Mouse (Mus musculus) Patski (cell line): ENCODE results near the gene Gm11232. TPM values are rescaled to one million over a fixed set of nuclear protein-coding genes. Genes with fewer than 3 reads are reported as not detected.

Experiments
- ATAC-seq: fragments of 100-300 bp; one replicate; pipeline ENCODE4 v1.8.0; 2021
- CTCF ChIA-PET: fragments of 350-600 bp; sonication (Branson Sonifier 250); formaldehyde crosslinking; loops from one replicate; lab custom pipeline; 2022; ENCODE audit warnings: inconsistent platforms; lab: Charles Lee
- POLR2A ChIA-PET: fragments of 350-600 bp; sonication (Branson Sonifier 250); formaldehyde crosslinking; loops from one replicate; lab custom pipeline; 2022; ENCODE audit warnings: antibody characterized with exemption, inconsistent platforms; lab: Charles Lee
- DNase-seq: peaks from one replicate; pipeline ENCODE4 v3.0.0-alpha.2; 2011; ENCODE audit warnings: low read depth, low spot score
- H3K27me3 ChIP-seq: fragments of 371-371 bp; one replicate; pipeline ENCODE4 v1.5.1; 2021
- CTCF ChIP-seq: fragments of 100-300 bp; IDR thresholded peaks from one replicate; pipeline ENCODE4 v1.5.1; 2021
- in situ Hi-C: fragments of 300-500 bp; cut with MboI; formaldehyde crosslinking; loops from 3 replicates; pipeline ENCODE4 v1.11.1; 2018; ENCODE audit warnings: low pct_unique_long_range_greater_than_20kb, mixed read lengths
- polyA plus RNA-seq: library from polyadenylated mRNA; unstranded; gene quantifications from one replicate; pipeline ENCODE4 v1.2.3, GENCODE M21; 2021

Gm11232 gene
- not detected for polyA plus RNA-seq

DNA sequence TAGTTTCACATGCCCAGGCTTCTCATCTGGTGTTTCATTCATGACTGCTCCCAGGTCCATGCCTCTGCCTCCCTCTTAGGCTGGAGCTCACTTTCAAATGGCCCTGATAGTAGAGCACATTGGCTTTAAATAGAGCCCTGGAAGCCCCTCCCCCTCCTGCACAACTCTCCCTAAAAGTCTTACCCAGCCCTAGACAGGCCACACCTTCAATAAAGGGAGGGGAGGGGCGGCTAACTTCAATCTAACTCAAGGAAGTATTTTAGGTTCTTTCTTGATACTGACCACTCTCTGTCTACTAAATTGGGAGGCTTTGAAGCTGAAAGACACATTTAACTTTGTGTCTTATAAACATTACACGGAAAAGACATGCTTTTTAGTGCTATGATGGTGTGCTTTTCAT, at the start of gene Gm11232:
Gene Gm11232, minus strand, starts transcription at position 101 of the 400 bp plus-strand sequence.
- in situ Hi-C loops, result no loop called here
- no peak for DNase-seq
- no peak for ATAC-seq
- ChIA-PET POLR2A (no interaction called here), CTCF (no interaction called here)
- H3K27me3 ChIP-seq, result no peaks in the 10 kb centered on the region
- no peak for TF ChIP-seq CTCF

DNA sequence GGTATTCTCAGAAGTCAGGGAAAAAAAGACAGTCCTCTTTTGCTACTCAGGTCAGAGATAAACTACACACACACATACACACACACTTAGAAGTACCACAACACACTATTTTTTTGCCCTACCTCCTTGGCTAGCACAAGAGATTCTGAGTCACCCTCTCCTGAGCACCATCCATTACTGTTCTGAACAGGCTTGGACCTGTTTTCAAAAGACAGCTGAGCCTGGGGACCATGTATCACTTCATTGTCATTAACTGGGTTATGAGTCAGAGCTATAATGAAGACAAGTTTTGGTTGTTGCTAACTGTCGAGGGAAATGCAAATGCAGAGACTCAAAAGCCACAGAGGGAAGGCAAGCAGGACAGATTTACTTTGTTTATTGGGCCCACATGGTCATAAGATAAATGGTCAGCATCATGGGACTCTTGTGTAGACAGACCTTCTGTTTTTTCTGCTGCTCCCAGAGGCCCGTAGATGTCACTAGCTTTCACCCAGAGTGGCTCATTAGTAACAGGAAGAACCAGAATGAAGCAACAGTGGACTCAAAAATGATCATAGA, 48.3 kb upstream of the Gm11232 start:
- no peaks in the 10 kb centered on the region for H3K27me3 ChIP-seq
- in situ Hi-C loops, result no loop called here
- POLR2A ChIA-PET, result no interaction called here
- TF ChIP-seq CTCF, result no peak
- no peak for DNase-seq
- no peak for ATAC-seq
- CTCF ChIA-PET, result no interaction called here

DNA sequence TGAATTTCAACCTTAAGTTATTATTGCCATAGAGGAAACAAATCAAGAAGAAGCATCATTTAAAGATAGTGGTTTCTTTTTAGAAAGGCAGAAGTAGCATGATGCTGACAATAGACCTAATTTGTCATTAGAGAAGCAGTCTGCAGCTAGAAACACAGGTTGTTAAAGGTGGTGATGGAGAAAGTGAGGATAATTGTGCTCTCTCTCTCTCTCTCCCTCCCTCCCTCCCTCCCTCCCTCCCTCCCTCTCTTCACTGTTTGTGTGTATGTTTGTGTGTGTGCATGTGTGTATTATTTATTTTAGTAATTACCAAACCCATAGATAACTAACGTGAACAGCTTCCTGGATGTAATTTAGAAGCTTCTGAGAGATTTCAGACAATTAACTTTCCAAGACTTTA, 7.8 kb upstream of the Gm11232 start:
- no peaks in the 10 kb centered on the region for H3K27me3 ChIP-seq
- ChIA-PET POLR2A (no interaction called here), CTCF (interaction anchor here (0.6 kb wide), 1 partner anchor 477 kb away, joined by 3 read pairs; no protein-coding TSS in a partner anchor)
- DNase-seq (no peak), ATAC-seq (no peak)
- no peak for TF ChIP-seq CTCF
- in situ Hi-C loops, result no loop called here

DNA sequence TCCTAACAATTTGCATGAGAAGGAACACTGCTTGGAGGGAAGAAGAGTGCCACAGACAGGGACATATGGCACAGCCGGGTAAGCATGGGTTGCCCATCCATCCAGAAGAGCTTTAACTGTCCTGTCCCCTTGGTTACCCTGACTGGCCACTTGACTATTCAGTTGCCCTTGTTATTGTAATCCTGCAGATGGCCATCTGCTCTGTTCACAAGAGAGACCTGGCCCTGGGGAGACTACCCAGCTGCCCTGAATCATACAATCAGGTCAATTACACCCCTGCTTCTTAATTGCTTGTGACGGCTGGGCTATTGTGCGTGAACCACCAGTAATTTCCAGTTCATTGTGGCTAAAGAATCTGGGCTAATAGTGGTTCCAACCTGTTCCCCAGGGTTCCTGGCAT, 7.3 kb upstream of the Gm11232 start:
- CTCF ChIA-PET, result interaction anchor here (0.6 kb wide), 1 partner anchor 478 kb away, joined by 3 read pairs; no protein-coding TSS in a partner anchor
- DNase-seq (no peak), ATAC-seq (no peak)
- TF ChIP-seq CTCF, result no peak
- POLR2A ChIA-PET, result no interaction called here
- in situ Hi-C loops, result no loop called here
- H3K27me3 ChIP-seq, result no peaks in the 10 kb centered on the region

DNA sequence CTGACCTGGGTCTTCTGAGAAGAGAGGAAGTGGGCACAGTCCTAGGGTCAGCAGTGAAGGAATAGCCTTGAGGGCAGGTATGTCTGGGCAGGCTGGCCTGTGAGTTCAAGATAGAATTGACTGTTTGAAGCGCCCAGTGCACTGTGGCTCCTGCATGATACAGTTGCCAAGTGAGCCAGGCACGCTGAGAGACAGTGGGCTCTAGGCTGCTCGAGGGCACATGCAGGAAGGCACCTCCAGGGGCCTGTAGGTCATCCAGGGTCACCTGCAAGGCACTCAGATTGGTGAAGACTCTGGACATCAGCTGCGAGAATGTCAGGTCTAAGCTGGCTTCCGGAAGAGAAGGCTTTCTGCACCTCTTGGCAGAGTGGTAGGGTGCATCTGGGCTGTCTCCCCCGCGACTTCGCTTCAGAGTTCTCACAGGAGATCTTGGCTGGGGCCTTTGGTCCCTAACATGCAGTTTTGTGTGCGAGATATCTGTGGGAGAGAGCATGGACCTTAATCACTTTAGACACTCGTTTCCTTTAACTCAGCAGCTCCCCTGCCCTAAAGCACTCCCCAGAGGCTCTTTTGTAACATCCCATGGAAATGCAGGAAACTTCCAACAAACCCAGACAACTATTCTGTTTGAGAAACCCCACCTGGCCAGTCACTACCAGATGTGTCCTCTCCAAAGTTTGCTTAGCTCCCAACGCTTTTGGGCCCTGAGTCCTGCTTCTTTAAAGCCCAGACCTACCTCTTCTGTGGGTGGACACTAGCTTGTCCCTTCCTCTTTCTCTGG, 1.1 kb downstream of the Gm11232 start:
- ATAC-seq (no peak), DNase-seq (no peak)
- no peaks in the 10 kb centered on the region for H3K27me3 ChIP-seq
- ChIA-PET CTCF (no interaction called here), POLR2A (no interaction called here)
- TF ChIP-seq CTCF, result no peak
- in situ Hi-C loops, result no loop called here

DNA sequence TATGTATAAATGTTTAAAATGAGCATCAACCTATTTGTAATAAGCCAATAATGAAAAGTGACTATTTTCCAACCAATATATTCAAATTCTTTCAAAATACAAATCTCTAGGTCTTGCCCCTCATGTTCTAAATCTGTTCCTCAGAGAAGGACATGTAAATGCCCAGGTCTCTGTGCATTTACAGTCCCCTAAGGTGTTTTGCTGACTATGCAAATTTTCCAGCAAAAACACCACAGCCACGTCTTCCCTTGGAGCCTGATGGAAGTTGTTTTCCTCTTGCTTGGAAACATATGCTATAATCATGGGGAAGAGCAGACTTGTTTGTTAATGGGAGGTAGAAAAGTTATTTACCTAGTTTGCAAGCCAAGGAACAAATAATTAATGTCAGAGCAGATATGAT, 12.0 kb downstream of the Gm11232 start:
- in situ Hi-C loops, result no loop called here
- DNase-seq (no peak), ATAC-seq (no peak)
- no peak for TF ChIP-seq CTCF
- ChIA-PET POLR2A (no interaction called here), CTCF (no interaction called here)
- no peaks in the 10 kb centered on the region for H3K27me3 ChIP-seq

DNA sequence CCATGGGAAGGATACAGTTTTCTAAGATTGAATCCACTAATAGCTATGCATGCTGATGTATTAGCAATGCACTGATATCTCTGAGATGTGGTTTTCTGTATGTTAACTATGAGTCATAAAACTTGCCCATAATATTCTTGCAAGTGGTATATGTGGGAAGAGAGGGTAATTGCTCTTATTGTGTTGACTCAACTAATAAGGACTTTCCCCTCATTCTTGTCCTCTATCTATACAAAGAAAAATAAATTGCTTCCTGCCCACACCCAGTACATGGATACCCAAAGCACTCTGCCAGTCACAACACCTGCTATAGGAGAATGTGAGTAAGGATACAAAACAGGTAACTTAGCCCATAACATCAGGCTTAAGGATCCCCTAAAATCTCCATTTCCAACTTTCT, 21.2 kb downstream of the Gm11232 start:
- no peak for ATAC-seq
- in situ Hi-C loops, result no loop called here

DNA sequence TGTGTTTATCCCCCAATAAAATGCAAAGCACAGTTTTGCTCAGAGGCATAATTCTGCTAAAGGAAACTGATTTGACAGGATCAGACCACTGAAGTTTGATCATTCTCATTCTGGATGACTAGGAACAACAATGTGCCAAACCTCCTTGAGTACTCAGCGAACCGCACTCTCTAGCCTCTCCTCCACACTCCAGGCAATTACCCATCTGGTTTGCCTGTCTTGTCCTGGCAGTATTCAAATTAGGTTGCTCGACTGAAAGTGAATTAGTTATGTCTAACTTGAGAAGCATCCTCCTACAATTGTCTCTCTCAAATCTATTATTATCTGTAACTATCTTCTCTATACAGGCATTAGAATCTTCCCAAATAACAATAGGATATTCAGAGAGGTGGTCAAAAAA, 22.5 kb downstream of the Gm11232 start:
- no peaks in the 10 kb centered on the region for H3K27me3 ChIP-seq
- ATAC-seq, result no peak
- POLR2A ChIA-PET, result no interaction called here
- no peak for DNase-seq
- CTCF ChIA-PET, result no interaction called here
- in situ Hi-C loops, result no loop called here
- TF ChIP-seq CTCF, result no peak

More for the DNA sequence above, 21.2 kb downstream of the Gm11232 start:
- no peak for TF ChIP-seq CTCF
- POLR2A ChIA-PET, result no interaction called here
- DNase-seq, result no peak
- no peaks in the 10 kb centered on the region for H3K27me3 ChIP-seq
- CTCF ChIA-PET, result no interaction called here

DNA sequence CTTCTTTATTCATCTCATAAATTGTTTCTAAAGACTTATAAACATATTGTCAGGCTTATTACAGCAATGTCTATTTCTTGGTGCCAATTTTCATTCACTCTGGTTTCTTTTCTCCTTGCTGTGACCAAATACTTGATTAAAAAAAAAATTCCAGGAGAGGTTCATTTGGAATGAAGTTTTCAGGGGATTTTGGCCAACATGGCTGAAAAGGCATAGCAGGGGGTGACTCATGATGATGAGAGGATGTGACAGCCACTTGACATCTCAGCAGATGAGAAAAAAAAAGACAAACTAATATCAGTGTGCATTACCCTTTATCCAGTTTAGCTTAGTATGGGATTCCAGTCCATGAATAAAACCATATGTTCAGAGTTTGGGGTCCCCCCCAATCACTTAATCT, 28.4 kb downstream of the Gm11232 start:
- ChIA-PET POLR2A (no interaction called here), CTCF (no interaction called here)
- ATAC-seq (no peak), DNase-seq (no peak)
- in situ Hi-C loops, result no loop called here
- no peak for TF ChIP-seq CTCF
- no peaks in the 10 kb centered on the region for H3K27me3 ChIP-seq

DNA sequence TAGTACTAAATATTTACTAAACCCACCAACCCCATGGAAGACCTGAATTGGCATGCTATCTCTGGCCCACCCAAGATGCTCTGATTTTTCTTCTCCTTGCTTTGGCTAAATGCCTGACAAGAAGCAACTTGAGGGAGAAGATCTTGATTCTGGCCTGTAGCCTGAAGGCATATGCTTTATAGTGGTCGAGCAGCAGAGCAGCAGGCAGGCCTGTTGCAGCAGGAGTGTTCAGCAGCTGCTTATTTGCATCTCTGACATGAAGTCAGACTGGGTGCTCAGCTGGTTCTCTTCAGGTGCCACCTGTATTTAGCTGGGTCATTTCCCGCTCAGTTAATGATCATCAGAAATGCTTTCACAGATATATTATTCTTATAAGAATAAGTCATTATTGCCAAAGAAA, 30.2 kb downstream of the Gm11232 start:
- ATAC-seq, result no peak
- ChIA-PET CTCF (no interaction called here), POLR2A (no interaction called here)

DNA sequence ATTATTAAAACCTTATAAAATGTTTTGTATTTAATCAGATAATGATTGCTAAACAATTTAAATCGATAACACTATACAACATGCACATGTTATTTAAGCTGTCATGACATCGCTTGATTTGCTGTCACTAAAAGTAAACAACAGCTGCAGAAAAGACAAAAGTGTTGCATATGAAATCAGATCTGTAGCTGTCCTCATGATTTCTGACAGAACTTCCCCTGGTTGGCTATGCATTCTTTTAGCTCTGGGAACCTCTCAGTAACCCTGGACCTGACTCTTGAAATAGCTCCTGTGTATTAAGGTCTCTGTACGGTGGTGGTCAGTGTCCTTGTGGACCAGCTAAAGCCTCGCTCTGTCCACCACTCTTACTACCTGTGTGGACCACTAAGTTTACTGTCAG, 30.7 kb downstream of the Gm11232 start:
- no peaks in the 10 kb centered on the region for H3K27me3 ChIP-seq
- in situ Hi-C loops, result no loop called here
- no peak for DNase-seq
- ChIA-PET CTCF (no interaction called here), POLR2A (no interaction called here)
- no peak for ATAC-seq
- no peak for TF ChIP-seq CTCF

More for the DNA sequence above, 30.2 kb downstream of the Gm11232 start:
- no peaks in the 10 kb centered on the region for H3K27me3 ChIP-seq
- DNase-seq, result no peak
- no peak for TF ChIP-seq CTCF
- in situ Hi-C loops, result no loop called here

DNA sequence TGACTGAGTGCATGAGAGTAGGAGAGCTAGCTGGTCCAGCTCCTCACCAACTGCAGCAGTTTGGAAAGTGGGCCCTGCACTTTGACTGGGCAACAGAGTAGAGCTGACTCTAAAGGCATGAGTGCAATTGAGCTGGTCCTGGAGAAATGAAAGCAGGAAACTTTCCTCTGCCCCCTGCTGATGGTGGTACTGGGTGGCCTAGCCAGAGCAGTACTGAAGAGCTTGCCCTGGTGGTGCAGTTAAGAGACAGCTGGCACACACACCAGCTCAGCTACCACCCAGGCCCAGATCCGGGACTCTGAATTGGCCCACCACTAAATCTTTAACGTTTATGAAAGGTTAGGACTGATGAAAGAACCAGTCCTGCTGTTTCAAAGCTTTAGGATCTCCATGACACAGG, 31.9 kb downstream of the Gm11232 start:
- ATAC-seq, result no peak
- in situ Hi-C loops, result no loop called here

More for the DNA sequence above, 31.9 kb downstream of the Gm11232 start:
- ChIA-PET CTCF (no interaction called here), POLR2A (no interaction called here)
- H3K27me3 ChIP-seq, result no peaks in the 10 kb centered on the region
- no peak for DNase-seq
- no peak for TF ChIP-seq CTCF
